Mouse (Mus musculus) liver, embryonic 14.5 days (tissue): ENCODE measurements around the gene Qpctl. TPM values are rescaled to one million over a fixed set of nuclear protein-coding genes. Genes with fewer than 3 reads are reported as not detected.

Experiments
- ATAC-seq: fragments of 200-750 bp; cut with Nextera tagmentation; 2 replicates; pipeline ENCODE4 v1.8.0; 2017; ENCODE audit warnings: moderate number of reproducible peaks, mild to moderate bottlenecking, moderate library complexity; ENCODE audit not compliant: insufficient read depth
- DNase-seq, 3 experiments: peaks; one replicate each; pipeline ENCODE4 v3.0.0-alpha.2; 2012 to 2013; ENCODE audit warnings: low read depth in 3 of 3, low spot score in 3 of 3
- H3K27ac ChIP-seq: fragments of 300-500 bp; sonication (generic); 2 replicates; pipeline ENCODE4 v1.5.1; 2014; ENCODE audit warnings: moderate library complexity, mild to moderate bottlenecking, control low read depth, inconsistent platforms
- H3K27me3 ChIP-seq: fragments of 300-500 bp; sonication (generic); 2 replicates; pipeline ENCODE4 v1.6.1; 2014; ENCODE audit warnings: mild to moderate bottlenecking, low read length, moderate library complexity; ENCODE audit not compliant: control insufficient read depth, insufficient read depth
- H3K36me3 ChIP-seq: fragments of 300-500 bp; sonication (generic); replicated peaks from 2 replicates; pipeline ENCODE4 v1.6.1; 2014; ENCODE audit warnings: low read depth; ENCODE audit not compliant: control insufficient read depth, insufficient read depth
- H3K4me1 ChIP-seq, 2 experiments: fragments of 200-500 bp in 1 of 2; fragments of 300-500 bp in 1 of 2; sonication (generic) in 1 of 2; replicated peaks; 2 replicates each; pipeline ENCODE4 v1.6.1; 2012 to 2014; ENCODE audit warnings: antibody characterized with exemption in 1 of 2, inconsistent platforms in 1 of 2, low read length in 1 of 2; ENCODE audit not compliant: control insufficient read depth in 2 of 2, insufficient read depth in 2 of 2
- H3K4me2 ChIP-seq: fragments of 300-500 bp; sonication (generic); 2 replicates; pipeline ENCODE4 v1.6.1; 2014; ENCODE audit warnings: low read depth, mild to moderate bottlenecking, control low read depth, moderate library complexity
- H3K4me3 ChIP-seq, 2 experiments: fragments of 200-500 bp in 1 of 2; fragments of 300-500 bp in 1 of 2; sonication (generic) in 1 of 2; 2 replicates each; pipeline ENCODE4 v1.5.1; 2012 to 2014; ENCODE audit warnings: low read depth in 2 of 2, low read length in 2 of 2, mild to moderate bottlenecking in 2 of 2, control low read depth in 1 of 2, inconsistent platforms in 1 of 2, moderate library complexity in 1 of 2; ENCODE audit not compliant: insufficient read depth in 1 of 2
- H3K9ac ChIP-seq: fragments of 300-500 bp; sonication (generic); replicated peaks from 2 replicates; pipeline ENCODE4 v1.6.1; 2014; ENCODE audit warnings: mild to moderate bottlenecking, control low read depth, moderate library complexity
- H3K9me3 ChIP-seq: fragments of 300-500 bp; sonication (generic); 2 replicates; pipeline ENCODE4 v1.6.1; 2016; ENCODE audit warnings: low read length, mixed read lengths; ENCODE audit not compliant: control insufficient read depth
- CTCF ChIP-seq: IDR thresholded peaks from 2 replicates; pipeline ENCODE4 v1.5.1; 2016; ENCODE audit warnings: antibody characterized with exemption, low read depth, control low read depth
- EP300 ChIP-seq: IDR thresholded peaks from 2 replicates; pipeline ENCODE4 v1.6.1; 2016; ENCODE audit warnings: antibody characterized with exemption, low read depth
- WGBS: fragments of 180-500 bp; shearing (Covaris S2); extraction: QIAGEN DNeasy Blood & Tissue Kit; methylation state at CpG from one replicate; pipeline ENCODE4 v1.1.7; 2014; ENCODE audit not compliant: insufficient replicate concordance; 5-methylcytosine and 5-hydroxymethylcytosine counted together
- polyA plus RNA-seq, 2 experiments: library from polyadenylated mRNA; depleted of rRNA in 1 of 2; stranded (reverse) in 1 of 2; unstranded in 1 of 2; fragments of >200 nt; fragmentation: Nextera tagmentation in 1 of 2; extraction: Ambion mirVana in 1 of 2; gene quantifications; 2 replicates each; pipeline versions ENCODE4 v1.2.1 to v1.2.3; 2012 to 2014

The Qpctl gene
- polyA plus RNA-seq, 2 experiments = 2.2 to 2.3 TPM

DNA sequence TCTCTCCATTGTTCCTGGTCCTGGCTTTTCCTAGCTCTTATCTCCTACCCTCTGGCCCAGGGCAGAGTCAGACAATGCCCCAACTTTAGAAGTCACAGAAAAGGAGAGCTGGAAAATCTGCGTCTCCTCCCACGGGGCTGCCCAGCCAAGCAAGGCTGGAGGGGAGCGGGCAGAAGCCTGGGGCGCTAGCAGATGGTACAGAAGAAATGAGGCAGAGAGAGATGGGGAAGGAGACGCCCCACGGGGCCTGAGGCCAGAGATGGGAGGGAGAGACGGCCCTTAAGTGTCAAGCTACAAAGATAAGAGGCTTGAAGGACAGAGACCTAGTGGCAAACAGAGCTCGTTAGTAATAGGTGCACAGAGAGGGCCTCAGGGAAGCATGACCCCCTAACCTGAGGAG lies 22.7 kb upstream of the Qpctl start:
- Histone ChIP-seq H3K36me3 (no peaks in the 10 kb centered on the region), H3K27me3 (peaks cover 23% of the 10 kb centered on the region), H3K4me2 (no peak overlapping the region), H3K9ac (no peak overlapping the region), H3K9me3 (no peaks in the 10 kb centered on the region; the same call in 1 of the 2 replicates), H3K4me1 (peaks cover 2 to 10% of the 10 kb centered on the region in 2 experiments; a peak in 2 of 4 replicates), H3K4me3 (no peak overlapping the region), H3K27ac (no peak overlapping the region)
- no peak for TF ChIP-seq CTCF
- 20% methylated on average over 8 of the region's 8 CpGs for WGBS
- DNase-seq (no peak), ATAC-seq (no peak)

DNA sequence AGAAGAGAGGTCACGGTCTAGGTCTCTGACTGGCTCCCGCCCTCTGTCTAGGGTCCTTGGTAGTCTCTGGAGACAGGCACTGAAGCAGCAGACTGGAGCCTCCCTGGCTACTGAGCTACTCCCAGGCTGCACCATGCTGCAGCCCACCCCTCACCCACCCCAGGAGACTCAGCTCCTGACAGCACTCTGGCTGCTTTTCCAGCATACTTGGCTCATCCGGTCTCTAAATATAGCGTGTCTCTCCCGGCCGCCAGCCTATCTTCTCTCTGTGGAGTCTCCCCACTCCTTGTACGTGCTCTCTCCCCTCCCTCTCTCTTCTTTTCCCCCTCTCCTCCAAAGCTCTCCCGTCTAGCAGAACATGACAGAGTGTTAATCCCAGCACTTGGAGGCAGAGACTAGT lies 21.1 kb upstream of the Qpctl start:
- Histone ChIP-seq H3K9me3 (no peaks in the 10 kb centered on the region; the same call in 1 of the 2 replicates), H3K4me2 (no peak overlapping the region), H3K27ac (no peak overlapping the region), H3K36me3 (no peaks in the 10 kb centered on the region), H3K4me1 (peaks cover 5 to 14% of the 10 kb centered on the region in 2 experiments), H3K9ac (no peak overlapping the region), H3K27me3 (peaks cover 8% of the 10 kb centered on the region), H3K4me3 (no peak overlapping the region)
- 56% methylated on average over 8 of the region's 8 CpGs for WGBS
- DNase-seq = no peak
- TF ChIP-seq EP300 (no peak), CTCF (no peak)
- ATAC-seq = no peak

DNA sequence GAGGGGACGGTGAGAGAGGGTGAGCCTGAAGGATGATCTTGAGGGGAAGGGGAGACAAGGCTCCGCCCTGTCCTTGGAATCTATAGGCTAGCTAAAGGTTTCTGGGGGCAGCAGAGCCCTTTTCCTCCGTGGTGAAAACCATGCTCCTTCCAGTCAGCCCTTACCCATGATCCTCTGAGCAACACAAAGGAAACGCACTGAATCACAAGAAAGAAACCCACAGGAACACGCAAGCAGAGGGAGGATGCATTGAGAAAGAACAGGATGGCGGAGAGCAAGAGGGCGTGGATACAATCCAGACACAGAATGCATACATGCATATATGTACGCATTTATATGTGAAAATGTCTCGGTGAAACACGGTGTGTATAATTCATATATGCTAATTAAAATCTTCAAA lies 20.4 kb upstream of the Qpctl start:
- H3K36me3 ChIP-seq = no peaks in the 10 kb centered on the region
- DNase-seq (no peak), ATAC-seq (no peak)
- H3K4me1 ChIP-seq = peaks cover 11 to 20% of the 10 kb centered on the region in 2 experiments
- no peak overlapping the region for H3K4me2 ChIP-seq
- WGBS = 47% methylated on average over 10 of the region's 10 CpGs
- H3K27me3 ChIP-seq = peaks cover 11% of the 10 kb centered on the region
- no peaks in the 10 kb centered on the region; the same call in 1 of the 2 replicates for H3K9me3 ChIP-seq
- H3K9ac ChIP-seq = no peak overlapping the region
- no peak overlapping the region for H3K27ac ChIP-seq
- TF ChIP-seq EP300 (no peak), CTCF (no peak)
- no peak overlapping the region for H3K4me3 ChIP-seq

GRCm38 (mm10) chr7:19166990-19167389 lies 17.9 kb upstream of the Qpctl start:
- DNase-seq = no peak
- no peak for ATAC-seq
- no peak overlapping the region for H3K4me2 ChIP-seq
- no peak overlapping the region for H3K9ac ChIP-seq
- H3K27me3 ChIP-seq = peaks cover 9% of the 10 kb centered on the region
- H3K36me3 ChIP-seq = no peaks in the 10 kb centered on the region
- H3K27ac ChIP-seq = no peak overlapping the region
- 69% methylated on average over 3 of the region's 3 CpGs for WGBS
- TF ChIP-seq CTCF = peak; percentile 63
- no peak for TF ChIP-seq EP300
- no peak overlapping the region for H3K4me3 ChIP-seq
- peaks cover 13 to 21% of the 10 kb centered on the region in 2 experiments for H3K4me1 ChIP-seq
- no peaks in the 10 kb centered on the region; the same call in 1 of the 2 replicates for H3K9me3 ChIP-seq

GRCm38 (mm10) chr7:19165656-19166423 lies 16.7 kb upstream of the Qpctl start, which contains the start of gene Gipr:
Gene Gipr, minus strand, starts transcription at chr7:19166127.
- Histone ChIP-seq H3K4me2 (peak within 1 kb of the TSS; percentile 33), H3K27ac (no peak within 1 kb of the TSS), H3K9ac (no peak within 1 kb of the TSS), H3K27me3 (peaks cover 9% of the 10 kb centered on the region), H3K9me3 (no peaks in the 10 kb centered on the region; the same call in 1 of the 2 replicates), H3K4me3 (no peak within 1 kb of the TSS), H3K4me1 (peaks cover 13 to 20% of the 10 kb centered on the region in 2 experiments), H3K36me3 (no peaks in the 10 kb centered on the region)
- WGBS = 10% methylated on average over 14 of the region's 14 CpGs
- DNase-seq (no peak), ATAC-seq (no peak)
- TF ChIP-seq CTCF = no peak
- TF ChIP-seq EP300 = no peak
